Mouse (Mus musculus): ENCODE results near the gene Des. TPM values are rescaled to one million over a fixed set of nuclear protein-coding genes. Genes with fewer than 3 reads are reported as not detected.

Gene Des
- total and polyA plus RNA-seq, 3 experiments, result 7.0 to 7.2 TPM; not detected in 1

- Histone ChIP-seq H3K9me3 (replicated peaks; ENCODE audit: insufficient read depth, low read length) (no peaks in the 10 kb centered on the region), H3K79me2 (ENCODE audit: control insufficient read depth, insufficient read depth, low read length, poor library complexity) (no peaks in the 10 kb centered on the region), H3K4me3 (ENCODE audit: control insufficient read depth in 1 of 2, insufficient read depth in 1 of 2, low read depth in 2 of 2, low read length in 2 of 2) (no peak overlapping the region), H3K4me1 (ENCODE audit: control insufficient read depth in 1 of 2, insufficient read depth in 2 of 2, low read length in 2 of 2) (no peaks in the 10 kb centered on the region), H3K27me3 (ENCODE audit: control insufficient read depth in 1 of 2, insufficient read depth in 2 of 2, low read length in 2 of 2) (no peaks in the 10 kb centered on the region), H3K9ac (ENCODE audit: control insufficient read depth, low read depth, low read length, poor library complexity, severe bottlenecking) (no peak overlapping the region), H3K27ac (ENCODE audit: control insufficient read depth, low read depth, low read length) (no peak overlapping the region), H3K36me3 (ENCODE audit: control insufficient read depth in 1 of 2, insufficient read depth in 2 of 2, low read length in 2 of 2) (no peaks in the 10 kb centered on the region)
- TF ChIP-seq JUND (IDR thresholded peaks at IDR 0.05; ENCODE audit: low read depth, low read length) (no peak), MXI1 (IDR thresholded peaks at IDR 0.05; ENCODE audit: low read depth, low read length) (no peak), TCF12 (IDR thresholded peaks at IDR 0.05; ENCODE audit: low read depth, low read length) (no peak), ZKSCAN1 (IDR thresholded peaks at IDR 0.05; ENCODE audit: low read depth, low read length) (no peak)
- no peak for DNase-seq (ENCODE audit: low read depth, low spot score)
Observed at GRCm38 (mm10) chr1:75405547-75405946, 45.4 kb downstream of the Des start.

- H3K79me2 ChIP-seq (ENCODE audit: control insufficient read depth, insufficient read depth, low read length, poor library complexity), result no peaks in the 10 kb centered on the region
- no peak overlapping the region for H3K27ac ChIP-seq (ENCODE audit: control insufficient read depth, low read depth, low read length)
- no peaks in the 10 kb centered on the region for H3K9me3 ChIP-seq (replicated peaks; ENCODE audit: insufficient read depth, low read length)
- DNase-seq (ENCODE audit: low read depth, low spot score), result no peak
- no peaks in the 10 kb centered on the region for H3K4me1 ChIP-seq (ENCODE audit: control insufficient read depth in 1 of 2, insufficient read depth in 2 of 2, low read length in 2 of 2)
- TF ChIP-seq BHLHE40 (IDR thresholded peaks at IDR 0.05; ENCODE audit: borderline replicate concordance, low read depth, low read length) (no peak), TCF12 (IDR thresholded peaks at IDR 0.05; ENCODE audit: low read depth, low read length) (no peak), SIN3A (IDR thresholded peaks at IDR 0.05; ENCODE audit: low read length) (no peak), USF2 (IDR thresholded peaks at IDR 0.05; ENCODE audit: borderline replicate concordance in 1 of 2, insufficient read depth in 1 of 2, low read depth in 1 of 2, low read length in 2 of 2) (no peak), CHD2 (IDR thresholded peaks at IDR 0.05; ENCODE audit: low read length) (no peak), RCOR1 (IDR thresholded peaks at IDR 0.05; ENCODE audit: low read depth, low read length) (no peak), ZC3H11A (IDR thresholded peaks at IDR 0.05; ENCODE audit: low read depth, low read length) (no peak), MEF2A (IDR thresholded peaks at IDR 0.05; ENCODE audit: extremely low read depth, insufficient replicate concordance, low read depth, low read length, poor library complexity, severe bottlenecking) (no peak), NRF1 (IDR thresholded peaks at IDR 0.05; ENCODE audit: insufficient read depth, low read depth, low read length, poor library complexity, severe bottlenecking) (no peak), EP300 (IDR thresholded peaks at IDR 0.05; ENCODE audit: low read depth in 1 of 2, low read length in 2 of 2) (no peak), ELF1 (IDR thresholded peaks at IDR 0.05; ENCODE audit: low read depth, low read length) (no peak), MAZ (IDR thresholded peaks at IDR 0.05; ENCODE audit: low read depth, low read length) (no peak), GABPA (IDR thresholded peaks at IDR 0.05; ENCODE audit: low read depth, low read length) (no peak), KAT2A (conservative IDR thresholded peaks at IDR 0.05; ENCODE audit: low read depth, low read length) (no peak)
- H3K4me3 ChIP-seq (ENCODE audit: control insufficient read depth in 1 of 2, insufficient read depth in 1 of 2, low read depth in 2 of 2, low read length in 2 of 2), result no peak overlapping the region
- H3K36me3 ChIP-seq (ENCODE audit: control insufficient read depth in 1 of 2, insufficient read depth in 2 of 2, low read length in 2 of 2), result no peaks in the 10 kb centered on the region
- no peaks in the 10 kb centered on the region for H3K27me3 ChIP-seq (ENCODE audit: control insufficient read depth in 1 of 2, insufficient read depth in 2 of 2, low read length in 2 of 2)
- H3K9ac ChIP-seq (ENCODE audit: control insufficient read depth, low read depth, low read length, poor library complexity, severe bottlenecking), result no peak overlapping the region
Observed at GRCm38 (mm10) chr1:75406173-75406572, 46.0 kb downstream of the Des start.
